Mouse (Mus musculus) cortical plate, adult 2 months (tissue): ENCODE data around the gene Ntn1.

Source experiments
- CTCF ChIP-seq: fragments of 200-500 bp; IDR thresholded peaks from 2 replicates; pipeline ENCODE4 v1.5.1; 2011; ENCODE audit warnings: mild to moderate bottlenecking, control low read depth, low read length; ENCODE audit not compliant: insufficient read depth; ENCODE audit errors: extremely low read depth
- POLR2A ChIP-seq: fragments of 200-500 bp; IDR thresholded peaks from 2 replicates; pipeline ENCODE4 v1.6.1; 2011; ENCODE audit warnings: mild to moderate bottlenecking, low read length, control low read depth; ENCODE audit not compliant: insufficient read depth; ENCODE audit errors: extremely low read depth

DNA sequence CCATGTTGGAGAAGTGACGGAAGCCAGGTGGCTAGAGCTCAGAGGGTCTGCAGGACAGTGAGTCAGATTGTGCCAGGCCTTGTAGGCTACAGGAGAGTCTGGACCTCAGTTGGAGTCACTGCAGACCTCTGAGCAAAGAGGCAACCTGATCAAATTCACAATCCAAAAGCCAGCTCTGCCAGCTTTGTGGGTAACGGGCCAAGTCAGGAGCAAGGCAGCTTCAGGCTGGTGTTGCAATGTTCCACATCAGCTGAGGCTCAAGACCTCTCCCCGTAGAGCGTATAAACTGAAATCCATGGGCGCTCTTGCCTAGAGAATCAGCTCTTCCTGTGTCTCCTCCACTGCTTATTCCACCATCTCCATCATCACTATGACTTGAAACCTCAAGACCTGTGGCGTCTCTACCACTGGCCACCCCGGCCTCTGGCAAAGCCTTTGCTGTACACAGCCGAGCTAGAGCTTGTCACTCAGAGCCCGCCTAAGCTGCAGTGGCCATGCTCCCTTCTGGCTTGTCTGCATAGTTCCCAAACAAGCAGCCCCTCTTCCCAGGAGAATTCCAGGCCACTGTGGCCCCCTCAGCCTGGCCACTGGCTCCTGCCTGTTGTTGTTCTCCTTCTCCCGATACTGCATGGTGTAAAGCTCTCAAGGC, 198.7 kb downstream of the Ntn1 start:
- TF ChIP-seq POLR2A = no peak
- no peak for TF ChIP-seq CTCF
